Mouse (Mus musculus) forebrain, embryonic 14.5 days (tissue): ENCODE data around the gene Clic1. TPM values are rescaled to one million over a fixed set of nuclear protein-coding genes. Genes with fewer than 3 reads are reported as not detected.

Experiments used
- ATAC-seq: fragments of 200-750 bp; cut with Nextera tagmentation; 2 replicates; pipeline ENCODE4 v1.8.0; 2017; ENCODE audit warnings: mild to moderate bottlenecking, moderate library complexity
- DNase-seq: peaks from one replicate; pipeline ENCODE4 v3.0.0-alpha.2; 2015; ENCODE audit warnings: low spot score
- H3K27ac ChIP-seq: fragments of 300-500 bp; sonication (generic); 2 replicates; pipeline ENCODE4 v1.5.1; 2014; ENCODE audit warnings: low read depth, mild to moderate bottlenecking, control low read depth, low read length, moderate library complexity
- H3K27me3 ChIP-seq: fragments of 300-500 bp; sonication (generic); replicated peaks from 2 replicates; pipeline ENCODE4 v1.6.1; 2014; ENCODE audit warnings: low read length, control low read depth, mixed read lengths; ENCODE audit not compliant: control insufficient read depth, insufficient read depth
- H3K36me3 ChIP-seq: fragments of 300-500 bp; sonication (generic); 2 replicates; pipeline ENCODE4 v1.6.1; 2014; ENCODE audit warnings: low read length, control low read depth; ENCODE audit not compliant: control insufficient read depth, insufficient read depth
- H3K4me1 ChIP-seq: fragments of 300-500 bp; sonication (generic); 2 replicates; pipeline ENCODE4 v1.6.1; 2014; ENCODE audit warnings: antibody characterized with exemption, low read length, control low read depth; ENCODE audit not compliant: control insufficient read depth, insufficient read depth
- H3K4me2 ChIP-seq: fragments of 300-500 bp; sonication (generic); 2 replicates; pipeline ENCODE4 v1.6.1; 2014; ENCODE audit warnings: mild to moderate bottlenecking, control low read depth, low read length
- H3K4me3 ChIP-seq: fragments of 300-500 bp; sonication (generic); 2 replicates; pipeline ENCODE4 v1.5.1; 2014; ENCODE audit warnings: low read depth, low read length, control low read depth
- H3K9ac ChIP-seq: fragments of 300-500 bp; sonication (generic); 2 replicates; pipeline ENCODE4 v1.6.1; 2014; ENCODE audit warnings: mild to moderate bottlenecking, low read length, control low read depth, moderate library complexity
- H3K9me3 ChIP-seq: fragments of 300-500 bp; sonication (generic); replicated peaks from 2 replicates; pipeline ENCODE4 v1.6.1; 2016; ENCODE audit warnings: low read length, control low read depth, mixed read lengths; ENCODE audit not compliant: control insufficient read depth
- WGBS: fragments of 180-500 bp; shearing (Covaris S2); extraction: QIAGEN DNeasy Blood & Tissue Kit; methylation state at CpG from one replicate; pipeline ENCODE4 v1.1.7; 2014; 5-methylcytosine and 5-hydroxymethylcytosine counted together
- polyA plus RNA-seq: library from polyadenylated mRNA; unstranded; fragments of >200 nt; fragmentation: Nextera tagmentation; extraction: Ambion mirVana; gene quantifications from 2 replicates; pipeline ENCODE4 v1.2.1, GENCODE M21; 2014

Clic1 gene
- polyA plus RNA-seq, 1 experiment from 2014 or later: 37.3 TPM

DNA sequence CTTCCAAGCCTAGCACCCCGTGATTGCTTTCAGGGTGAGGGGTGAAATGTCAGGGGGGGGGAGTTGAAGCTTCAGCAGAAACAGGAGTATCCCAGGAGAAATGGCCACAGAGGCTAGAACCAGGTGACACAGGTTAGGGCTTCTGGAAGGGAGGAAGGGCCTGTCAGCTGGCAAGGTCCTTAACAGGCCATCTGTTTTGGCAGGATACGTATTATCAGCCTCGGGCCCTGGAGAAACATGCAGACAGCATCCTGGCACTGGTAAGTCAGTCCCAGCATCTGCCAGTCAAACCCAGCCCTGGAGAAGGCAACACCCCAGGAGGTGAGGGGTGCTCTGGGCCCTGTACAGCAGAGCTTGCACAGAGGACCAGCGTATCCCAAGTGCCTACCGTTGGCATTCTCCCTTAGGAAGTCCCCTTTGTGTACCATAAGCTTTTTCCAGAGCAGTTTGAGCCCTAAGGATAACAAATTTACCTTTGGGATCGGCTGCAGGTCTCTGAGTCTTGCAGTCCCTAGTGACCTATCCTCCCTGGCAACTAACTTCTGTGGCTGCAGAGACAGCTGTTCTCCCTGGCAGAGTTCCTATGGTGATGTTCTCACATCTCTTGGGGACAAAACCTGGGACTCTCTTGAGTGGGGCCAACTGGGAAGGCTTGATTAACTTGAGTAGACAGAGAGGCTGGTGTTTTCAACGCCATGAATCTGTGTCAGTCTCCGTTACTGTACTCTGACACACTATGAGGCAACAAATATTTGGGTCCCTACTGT lies 40.6 kb downstream of the Clic1 start:
- 54% methylated on average over 8 of the region's 8 CpGs for WGBS
- Histone ChIP-seq H3K4me1 (peaks cover 6% of the 10 kb centered on the region), H3K36me3 (peaks cover 34% of the 10 kb centered on the region), H3K27ac (peak overlapping the region; percentile 98), H3K4me3 (peak overlapping the region; percentile 55), H3K27me3 (no peaks in the 10 kb centered on the region), H3K9ac (peak overlapping the region; percentile 88), H3K9me3 (no peaks in the 10 kb centered on the region), H3K4me2 (peak overlapping the region; percentile 67)
- DNase-seq (peak; percentile 63), ATAC-seq (peak; percentile 15; the same call in 1 of the 2 replicates)

GRCm38 (mm10) chr17:35092403-35093198 lies 42.8 kb downstream of the Clic1 start:
- Histone ChIP-seq H3K9me3 (no peaks in the 10 kb centered on the region), H3K27ac (no peak overlapping the region), H3K27me3 (no peaks in the 10 kb centered on the region), H3K4me1 (peaks cover 6% of the 10 kb centered on the region), H3K4me3 (no peak overlapping the region), H3K9ac (no peak overlapping the region), H3K36me3 (peaks cover 51% of the 10 kb centered on the region), H3K4me2 (no peak overlapping the region)
- WGBS: 90% methylated on average over 14 of the region's 14 CpGs
- ATAC-seq: no peak
- DNase-seq: no peak

- no peaks in the 10 kb centered on the region for H3K9me3 ChIP-seq
- peaks cover 6% of the 10 kb centered on the region for H3K4me1 ChIP-seq
- 93% methylated on average over 15 of the region's 15 CpGs for WGBS
- H3K4me2 ChIP-seq: no peak overlapping the region
- H3K27me3 ChIP-seq: no peaks in the 10 kb centered on the region
- no peak for ATAC-seq
- no peak overlapping the region for H3K27ac ChIP-seq
- DNase-seq: no peak
- peaks cover 70% of the 10 kb centered on the region for H3K36me3 ChIP-seq
- H3K4me3 ChIP-seq: no peak overlapping the region
- no peak overlapping the region for H3K9ac ChIP-seq
Measured at GRCm38 (mm10) chr17:35094475-35095365, 45.0 kb downstream of the Clic1 start.

DNA sequence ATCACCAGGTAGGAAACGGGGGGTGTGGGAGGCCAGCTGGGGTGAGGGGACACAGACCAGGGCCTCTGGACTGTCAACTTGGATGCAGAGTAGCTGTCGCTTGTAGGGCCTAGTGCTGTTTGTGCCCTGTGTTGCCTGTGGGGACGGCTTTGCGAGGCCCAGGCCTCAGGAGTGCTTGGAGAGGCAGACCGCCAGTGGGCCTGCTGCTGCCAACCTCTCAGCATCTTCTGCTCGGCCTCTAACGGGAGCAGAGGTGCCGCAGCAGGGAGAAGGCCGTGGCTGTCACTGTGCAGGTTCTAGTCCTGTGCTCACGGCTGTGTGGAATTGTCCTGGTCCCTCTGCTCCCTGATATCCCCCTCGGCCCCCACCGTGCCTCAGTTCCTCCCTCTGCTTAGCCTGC lies 46.8 kb downstream of the Clic1 start:
- no peaks in the 10 kb centered on the region for H3K27me3 ChIP-seq
- DNase-seq (no peak), ATAC-seq (no peak)
- no peak overlapping the region for H3K9ac ChIP-seq
- WGBS: 85% methylated on average over 12 of the region's 12 CpGs
- no peak overlapping the region for H3K27ac ChIP-seq
- peaks cover 85% of the 10 kb centered on the region for H3K36me3 ChIP-seq
- H3K4me2 ChIP-seq: no peak overlapping the region
- no peaks in the 10 kb centered on the region for H3K4me1 ChIP-seq
- H3K9me3 ChIP-seq: no peaks in the 10 kb centered on the region
- H3K4me3 ChIP-seq: no peak overlapping the region

GRCm38 (mm10) chr17:35097164-35097655 lies 47.4 kb downstream of the Clic1 start:
- 78% methylated on average over 12 of the region's 12 CpGs for WGBS
- no peak for DNase-seq

DNA sequence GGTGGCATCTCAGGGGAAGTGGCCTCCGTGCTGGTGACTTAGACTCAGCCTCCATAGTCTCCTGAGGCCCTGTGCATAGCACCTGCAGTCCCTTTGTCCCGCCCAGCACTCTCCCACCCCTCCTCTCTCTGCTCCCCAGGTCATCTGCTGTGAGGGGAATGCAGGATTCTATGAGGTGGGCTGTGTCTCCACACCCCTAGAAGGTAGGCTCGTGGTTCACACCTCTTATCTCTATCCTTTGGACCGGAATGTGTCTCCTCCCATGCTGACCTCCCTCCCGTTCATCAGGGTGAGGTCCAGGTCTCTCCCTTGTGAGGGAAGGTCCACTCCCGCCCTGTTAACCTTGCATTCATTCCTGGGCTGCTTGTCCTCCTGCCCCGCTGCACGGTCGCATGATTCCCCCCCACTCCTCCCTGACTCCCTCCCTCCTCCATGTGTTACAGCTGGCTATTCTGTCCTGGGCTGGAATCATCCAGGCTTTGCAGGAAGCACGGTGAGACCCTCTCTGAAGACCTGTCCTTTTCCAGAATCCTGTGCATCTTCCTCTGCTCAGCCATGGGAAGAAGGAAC lies 50.5 kb downstream of the Clic1 start:
- Histone ChIP-seq H3K27me3 (no peaks in the 10 kb centered on the region), H3K4me1 (no peaks in the 10 kb centered on the region), H3K36me3 (peaks cover 83% of the 10 kb centered on the region), H3K27ac (no peak overlapping the region), H3K4me2 (no peak overlapping the region), H3K9ac (no peak overlapping the region), H3K9me3 (no peaks in the 10 kb centered on the region), H3K4me3 (no peak overlapping the region)
- ATAC-seq (no peak), DNase-seq (no peak)
- 75% methylated on average over 10 of the region's 10 CpGs for WGBS

More at GRCm38 (mm10) chr17:35097164-35097655, 47.4 kb downstream of the Clic1 start:
- Histone ChIP-seq H3K4me2 (no peak overlapping the region), H3K9ac (no peak overlapping the region), H3K36me3 (peaks cover 88% of the 10 kb centered on the region), H3K4me3 (no peak overlapping the region), H3K27ac (no peak overlapping the region), H3K9me3 (no peaks in the 10 kb centered on the region), H3K4me1 (no peaks in the 10 kb centered on the region), H3K27me3 (no peaks in the 10 kb centered on the region)
- no peak for ATAC-seq

- Histone ChIP-seq H3K4me2 (no peak overlapping the region), H3K36me3 (peaks cover 80% of the 10 kb centered on the region), H3K4me3 (no peak overlapping the region), H3K9me3 (no peaks in the 10 kb centered on the region), H3K27ac (no peak overlapping the region), H3K4me1 (no peaks in the 10 kb centered on the region), H3K9ac (no peak overlapping the region), H3K27me3 (no peaks in the 10 kb centered on the region)
- no peak for ATAC-seq
- no peak for DNase-seq
- WGBS: 93% methylated on average over 11 of the region's 11 CpGs
Measured at GRCm38 (mm10) chr17:35101161-35101560, 51.4 kb downstream of the Clic1 start.

DNA sequence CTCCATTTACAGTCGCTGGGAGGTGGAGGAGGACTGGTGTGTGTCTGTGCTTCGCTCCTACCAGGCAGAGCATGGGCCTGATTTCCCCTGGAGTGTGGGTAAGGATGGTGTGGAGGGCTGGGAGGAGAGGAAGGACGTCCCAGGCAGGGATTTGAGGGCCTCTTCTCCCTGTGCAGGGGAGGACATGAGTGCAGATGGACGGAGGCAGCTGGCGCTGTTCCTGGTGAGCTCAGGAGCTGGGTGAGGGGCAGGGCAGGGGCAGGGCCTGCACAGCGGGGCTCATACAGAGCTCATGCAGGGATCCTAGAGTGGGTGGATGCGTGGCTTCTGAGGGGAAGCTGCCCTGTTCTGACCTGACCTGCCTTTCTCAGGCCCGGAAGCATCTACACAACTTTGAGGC lies 52.5 kb downstream of the Clic1 start:
- H3K4me3 ChIP-seq: no peak overlapping the region
- no peaks in the 10 kb centered on the region for H3K9me3 ChIP-seq
- no peak for ATAC-seq
- no peaks in the 10 kb centered on the region for H3K27me3 ChIP-seq
- H3K36me3 ChIP-seq: peaks cover 69% of the 10 kb centered on the region
- H3K9ac ChIP-seq: no peak overlapping the region
- no peak overlapping the region for H3K4me2 ChIP-seq
- no peak for DNase-seq
- H3K27ac ChIP-seq: no peak overlapping the region
- no peaks in the 10 kb centered on the region for H3K4me1 ChIP-seq
- WGBS: 81% methylated on average over 8 of the region's 8 CpGs
